Mouse (Mus musculus) kidney, embryonic 14.5 days (tissue): ENCODE measurements at regions not wholly inside any gene's neighbourhood (a gene's known extent, or its start where the extent isn't known, plus 50 kb on each side); places are given as distances from the start of the nearest gene placed in this dataset.

ENCODE experiments used
- ATAC-seq: fragments of 200-750 bp; cut with Nextera tagmentation; 2 replicates; pipeline ENCODE4 v1.8.0; 2017; ENCODE audit warnings: moderate number of reproducible peaks, mild to moderate bottlenecking, moderate TSS enrichment, moderate library complexity; ENCODE audit not compliant: low FRiP score, low TSS enrichment
- H3K27ac ChIP-seq: fragments of 300-500 bp; sonication (generic); 2 replicates; pipeline ENCODE4 v1.5.1; 2014; ENCODE audit warnings: low read depth, mild to moderate bottlenecking, low read length, moderate library complexity, mixed read lengths
- H3K27me3 ChIP-seq: fragments of 300-500 bp; sonication (generic); 2 replicates; pipeline ENCODE4 v1.6.1; 2014; ENCODE audit warnings: mild to moderate bottlenecking, low read length; ENCODE audit not compliant: control insufficient read depth, insufficient read depth
- H3K36me3 ChIP-seq: fragments of 300-500 bp; sonication (generic); 2 replicates; pipeline ENCODE4 v1.6.1; 2014; ENCODE audit warnings: low read length, mixed read lengths; ENCODE audit not compliant: control insufficient read depth, insufficient read depth
- H3K4me1 ChIP-seq: fragments of 300-500 bp; sonication (generic); 2 replicates; pipeline ENCODE4 v1.6.1; 2014; ENCODE audit warnings: low read length, mixed read lengths; ENCODE audit not compliant: control insufficient read depth, insufficient read depth
- H3K4me2 ChIP-seq: fragments of 300-500 bp; sonication (generic); replicated peaks from 2 replicates; pipeline ENCODE4 v1.6.1; 2014; ENCODE audit warnings: low read depth, mild to moderate bottlenecking, low read length
- H3K4me3 ChIP-seq: fragments of 300-500 bp; sonication (generic); 2 replicates; pipeline ENCODE4 v1.5.1; 2014; ENCODE audit warnings: mild to moderate bottlenecking, low read length
- H3K9ac ChIP-seq: fragments of 300-500 bp; sonication (generic); 2 replicates; pipeline ENCODE4 v1.6.1; 2014; ENCODE audit warnings: low read depth, mild to moderate bottlenecking, low read length, moderate library complexity
- H3K9me3 ChIP-seq: fragments of 300-500 bp; sonication (generic); 2 replicates; pipeline ENCODE4 v1.6.1; 2016; ENCODE audit warnings: low read length; ENCODE audit not compliant: control insufficient read depth
- whole genome bisulfite sequencing: fragments of 180-500 bp; shearing (Covaris S2); extraction: QIAGEN DNeasy Blood & Tissue Kit; methylation state at CpG from one replicate; pipeline ENCODE4 v1.1.7; 2014; 5-methylcytosine and 5-hydroxymethylcytosine counted together

DNA sequence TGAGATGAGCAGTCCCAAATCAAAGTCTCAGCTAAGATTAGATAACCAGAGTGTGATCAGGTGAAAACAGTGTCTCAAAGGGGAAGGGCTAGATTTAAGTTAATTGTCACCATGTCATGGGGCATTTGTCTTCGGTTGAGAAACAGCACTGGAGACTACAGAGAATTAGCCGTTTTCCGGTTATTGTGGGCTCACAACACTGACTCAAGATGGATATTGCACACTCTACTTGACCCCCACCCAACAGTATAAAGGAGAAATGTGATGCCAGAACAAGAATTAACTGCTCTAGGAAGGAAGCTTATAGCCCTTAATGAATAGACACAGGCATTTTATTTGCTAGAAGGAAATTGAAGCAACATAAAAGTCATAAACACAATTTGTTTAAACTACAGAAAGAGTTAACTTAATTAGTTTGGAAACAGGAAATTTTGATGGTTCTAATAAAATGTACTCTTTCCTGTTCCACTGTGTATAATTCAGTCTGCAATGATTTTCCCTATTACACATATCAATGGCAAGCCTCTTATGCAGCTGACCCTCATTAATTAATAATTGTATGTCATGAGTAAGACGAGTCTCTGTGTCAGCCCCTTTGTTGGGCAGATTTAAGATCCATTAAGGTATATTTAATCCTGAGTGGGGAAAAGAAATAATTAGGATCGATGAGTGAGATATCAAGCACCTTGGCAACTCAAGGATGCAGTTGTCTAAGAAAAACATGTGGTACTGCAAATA lies 277.4 kb upstream of the Tmeff2 start:
- H3K4me2 ChIP-seq, result no peak overlapping the region
- no peak overlapping the region for H3K27ac ChIP-seq
- ATAC-seq, result no peak
- 78% methylated on average over 5 of the region's 5 CpGs for WGBS
- H3K36me3 ChIP-seq, result no peaks in the 10 kb centered on the region
- no peaks in the 10 kb centered on the region for H3K4me1 ChIP-seq
- no peaks in the 10 kb centered on the region for H3K9me3 ChIP-seq
- H3K4me3 ChIP-seq, result no peak overlapping the region
- no peaks in the 10 kb centered on the region for H3K27me3 ChIP-seq
- H3K9ac ChIP-seq, result no peak overlapping the region

DNA sequence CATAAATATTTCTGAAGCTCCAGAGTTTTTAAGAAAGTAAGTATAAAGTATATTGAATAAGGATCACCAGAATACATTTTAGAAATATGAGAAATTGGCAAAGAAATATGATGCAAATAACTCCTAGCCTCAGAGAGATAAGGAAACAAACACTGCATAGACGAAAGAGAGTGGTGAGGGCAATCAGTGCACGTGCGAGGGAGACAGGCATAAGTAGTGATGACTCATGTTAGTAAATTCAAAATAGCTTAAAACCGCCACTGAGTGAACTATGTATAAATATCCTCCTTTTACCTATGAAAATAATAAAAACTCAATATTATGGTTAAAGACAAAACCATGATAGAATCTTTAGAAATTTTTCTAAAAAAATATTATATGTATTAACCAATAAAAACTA lies 271.4 kb upstream of the Tmeff2 start:
- Histone ChIP-seq H3K9me3 (no peaks in the 10 kb centered on the region), H3K9ac (no peak overlapping the region), H3K27ac (no peak overlapping the region), H3K4me2 (no peak overlapping the region), H3K36me3 (no peaks in the 10 kb centered on the region), H3K27me3 (no peaks in the 10 kb centered on the region), H3K4me1 (no peaks in the 10 kb centered on the region), H3K4me3 (no peak overlapping the region)
- 82% methylated on average over 4 of the region's 4 CpGs for WGBS
- no peak for ATAC-seq

DNA sequence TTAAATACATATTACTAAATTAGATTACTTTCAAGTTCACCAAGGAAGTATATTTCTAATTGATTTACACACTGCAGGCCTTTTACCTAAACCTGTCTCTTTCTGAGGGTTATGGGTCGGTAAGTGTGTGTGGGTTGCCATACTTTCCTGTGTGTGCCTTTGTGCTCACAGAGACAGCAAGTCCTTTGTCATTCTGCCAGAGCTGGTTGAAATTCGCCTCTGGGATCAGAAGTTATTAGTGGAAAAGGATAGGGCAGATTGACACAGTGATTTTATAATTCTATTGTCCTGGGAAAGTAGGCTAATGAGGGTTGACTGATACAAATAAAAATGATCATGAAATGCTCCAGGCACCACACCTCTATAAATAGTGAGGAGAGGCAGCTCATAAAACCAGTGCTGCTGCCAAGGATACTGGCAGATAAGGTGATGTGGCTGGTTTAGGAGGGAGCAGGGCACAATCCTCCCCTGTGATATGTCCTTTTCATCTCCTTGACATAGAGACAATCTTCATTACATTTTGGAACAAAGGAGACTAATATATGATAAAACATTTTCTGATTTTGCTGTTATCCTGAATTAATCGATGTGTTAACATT lies 270.9 kb upstream of the Tmeff2 start:
- Histone ChIP-seq H3K9ac (no peak overlapping the region), H3K9me3 (no peaks in the 10 kb centered on the region), H3K27me3 (no peaks in the 10 kb centered on the region), H3K27ac (no peak overlapping the region), H3K4me2 (no peak overlapping the region), H3K4me1 (no peaks in the 10 kb centered on the region), H3K4me3 (no peak overlapping the region), H3K36me3 (no peaks in the 10 kb centered on the region)
- ATAC-seq, result no peak
- 78% methylated on average over 3 of the region's 3 CpGs for WGBS

DNA sequence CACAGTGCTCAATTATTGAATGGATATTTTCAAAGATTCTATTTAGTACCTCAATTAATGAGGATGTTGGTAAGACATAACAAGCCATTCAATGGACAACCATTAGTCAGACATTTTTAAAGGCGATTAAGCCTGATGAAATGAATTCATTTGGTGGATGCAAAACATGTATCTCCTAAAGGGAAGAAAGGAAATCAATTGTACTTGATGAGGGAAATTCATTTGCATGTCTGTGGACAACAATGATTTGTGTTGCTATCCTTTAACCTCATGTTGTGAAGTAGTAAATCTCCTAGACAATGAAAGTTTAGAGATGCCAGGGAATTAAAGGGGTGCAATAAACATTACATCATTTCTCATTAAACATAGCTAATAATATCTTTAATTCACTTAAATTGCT lies 262.5 kb upstream of the Tmeff2 start:
- H3K27ac ChIP-seq, result no peak overlapping the region
- 83% methylated on average over 1 of the region's 1 CpGs for WGBS
- no peak overlapping the region for H3K9ac ChIP-seq

DNA sequence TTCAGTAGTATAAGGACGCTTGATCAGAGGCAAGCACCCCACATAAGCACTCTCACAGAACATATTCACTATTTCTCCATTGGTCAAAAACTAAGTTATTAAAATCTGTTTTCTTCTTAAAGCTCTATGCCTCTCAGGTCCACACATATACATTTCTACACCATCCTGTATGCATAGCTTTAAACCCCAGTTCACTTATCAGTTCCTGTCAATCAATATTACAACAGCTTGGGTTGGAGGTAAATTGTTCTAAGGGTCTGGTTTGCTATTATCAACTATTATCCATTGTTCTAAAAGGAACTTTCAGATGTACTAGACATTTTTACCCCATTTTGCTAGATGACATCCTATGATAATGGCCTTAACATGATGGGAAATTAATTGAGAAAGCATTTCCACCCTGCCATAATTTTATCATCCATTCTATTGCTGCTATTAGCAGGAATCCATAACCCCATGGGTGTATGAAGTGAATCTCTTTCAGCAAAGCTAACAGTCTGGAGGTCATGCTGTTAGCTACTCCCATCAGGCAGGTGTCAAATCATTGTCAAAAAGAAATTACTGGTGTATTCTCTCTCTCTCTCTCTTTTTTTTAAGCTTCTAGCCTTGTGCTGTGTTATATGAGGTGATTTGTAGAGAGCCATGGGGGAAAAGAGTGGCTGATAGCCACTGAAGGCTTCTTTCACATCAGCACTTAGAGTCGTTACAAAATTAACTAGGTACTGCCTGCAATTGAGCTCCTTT lies 253.3 kb upstream of the Tmeff2 start:
- no peaks in the 10 kb centered on the region for H3K27me3 ChIP-seq
- no peak overlapping the region for H3K9ac ChIP-seq
- WGBS, result 79% methylated on average over 2 of the region's 2 CpGs
- no peaks in the 10 kb centered on the region for H3K4me1 ChIP-seq
- no peak overlapping the region for H3K4me2 ChIP-seq
- ATAC-seq, result no peak
- no peak overlapping the region for H3K4me3 ChIP-seq
- H3K9me3 ChIP-seq, result no peaks in the 10 kb centered on the region
- H3K27ac ChIP-seq, result no peak overlapping the region
- no peaks in the 10 kb centered on the region for H3K36me3 ChIP-seq

More for the DNA sequence above, 262.5 kb upstream of the Tmeff2 start:
- Histone ChIP-seq H3K9me3 (no peaks in the 10 kb centered on the region), H3K4me3 (no peak overlapping the region), H3K4me2 (no peak overlapping the region), H3K27me3 (no peaks in the 10 kb centered on the region), H3K4me1 (no peaks in the 10 kb centered on the region), H3K36me3 (no peaks in the 10 kb centered on the region)
- ATAC-seq, result no peak

DNA sequence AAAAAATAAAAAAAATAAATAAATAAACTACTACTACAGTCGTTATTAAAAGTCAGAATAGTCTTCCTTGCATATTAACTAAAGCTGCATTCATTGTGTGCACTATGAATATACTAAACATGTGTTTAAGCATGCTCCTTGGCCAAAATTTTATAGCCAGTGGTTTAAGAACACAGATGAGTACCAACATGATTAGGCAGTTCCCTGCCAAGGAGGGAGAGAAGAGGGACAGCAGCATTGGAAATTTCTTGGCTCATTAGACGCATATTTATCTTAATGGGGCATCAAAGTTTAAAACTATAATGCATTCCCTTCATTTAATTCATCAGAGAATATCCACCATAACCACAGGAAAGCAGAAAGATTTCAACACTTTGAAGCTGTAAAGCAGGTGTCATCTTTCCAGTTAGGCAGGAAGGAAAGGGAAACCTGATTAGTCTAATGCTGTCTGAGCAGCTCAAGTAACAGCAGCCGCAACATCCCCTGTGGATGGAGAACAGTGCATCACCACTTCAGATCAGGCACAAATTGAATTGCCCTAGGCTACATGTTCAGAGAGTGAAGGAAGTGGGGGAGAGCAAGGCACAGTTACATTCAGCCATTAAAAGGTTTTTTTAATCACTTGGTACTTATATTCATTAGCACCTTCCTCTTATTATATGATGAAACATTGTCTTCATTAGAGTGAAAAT lies 248.3 kb upstream of the Tmeff2 start:
- Histone ChIP-seq H3K36me3 (no peaks in the 10 kb centered on the region), H3K9ac (no peak overlapping the region), H3K4me2 (no peak overlapping the region), H3K4me1 (no peaks in the 10 kb centered on the region), H3K27me3 (no peaks in the 10 kb centered on the region), H3K9me3 (no peaks in the 10 kb centered on the region), H3K4me3 (no peak overlapping the region), H3K27ac (no peak overlapping the region)
- WGBS, result 50% methylated on average over 3 of the region's 3 CpGs
- no peak for ATAC-seq

DNA sequence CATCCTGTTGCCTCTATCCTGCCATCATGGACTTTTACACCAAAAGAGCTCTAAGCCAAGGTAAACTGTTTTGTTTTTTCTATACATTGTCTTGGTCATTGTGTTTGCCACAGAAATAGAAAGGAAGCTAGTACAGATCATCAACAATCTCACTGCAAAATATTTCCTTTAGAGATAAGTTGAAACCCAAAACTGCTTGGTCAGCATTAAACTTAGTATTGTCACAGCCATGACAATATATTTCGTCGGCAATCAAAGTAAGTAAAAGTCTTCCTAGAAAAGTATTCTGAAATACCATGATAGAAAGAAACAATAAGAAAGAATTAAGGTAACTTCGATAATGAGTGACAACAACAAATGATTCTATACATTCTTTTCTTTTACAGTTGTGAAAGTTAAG lies 235.3 kb upstream of the Tmeff2 start:
- no peak overlapping the region for H3K9ac ChIP-seq
- H3K27me3 ChIP-seq, result no peaks in the 10 kb centered on the region
- H3K36me3 ChIP-seq, result no peaks in the 10 kb centered on the region
- H3K4me1 ChIP-seq, result no peaks in the 10 kb centered on the region
- 95% methylated on average over 3 of the region's 3 CpGs for WGBS
- H3K9me3 ChIP-seq, result no peaks in the 10 kb centered on the region
- no peak overlapping the region for H3K4me3 ChIP-seq
- no peak overlapping the region for H3K4me2 ChIP-seq
- ATAC-seq, result no peak
- no peak overlapping the region for H3K27ac ChIP-seq

DNA sequence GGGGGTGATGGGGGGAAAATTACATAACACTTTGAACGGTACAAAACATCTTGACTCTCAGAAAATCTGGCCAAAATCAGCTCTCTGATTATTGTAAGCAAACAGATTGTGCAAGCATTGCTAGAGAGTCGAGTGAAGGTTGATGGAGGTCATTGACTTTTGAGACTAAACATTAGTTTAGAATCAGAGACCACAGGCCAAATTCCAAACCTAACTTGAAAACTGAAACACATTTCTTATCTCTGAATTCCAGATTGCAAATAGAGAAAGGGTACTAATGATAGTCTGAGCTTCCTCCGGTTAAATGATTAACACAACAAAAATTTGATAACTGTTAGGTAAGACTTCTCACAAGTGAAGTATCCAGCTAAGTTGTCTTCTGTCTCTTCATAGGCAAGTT lies 217.5 kb upstream of the Tmeff2 start:
- Histone ChIP-seq H3K36me3 (no peaks in the 10 kb centered on the region), H3K4me1 (no peaks in the 10 kb centered on the region), H3K27ac (no peak overlapping the region), H3K27me3 (no peaks in the 10 kb centered on the region), H3K4me2 (no peak overlapping the region), H3K9me3 (no peaks in the 10 kb centered on the region), H3K4me3 (no peak overlapping the region), H3K9ac (no peak overlapping the region)
- ATAC-seq, result no peak
- WGBS, result 80% methylated on average over 3 of the region's 3 CpGs

DNA sequence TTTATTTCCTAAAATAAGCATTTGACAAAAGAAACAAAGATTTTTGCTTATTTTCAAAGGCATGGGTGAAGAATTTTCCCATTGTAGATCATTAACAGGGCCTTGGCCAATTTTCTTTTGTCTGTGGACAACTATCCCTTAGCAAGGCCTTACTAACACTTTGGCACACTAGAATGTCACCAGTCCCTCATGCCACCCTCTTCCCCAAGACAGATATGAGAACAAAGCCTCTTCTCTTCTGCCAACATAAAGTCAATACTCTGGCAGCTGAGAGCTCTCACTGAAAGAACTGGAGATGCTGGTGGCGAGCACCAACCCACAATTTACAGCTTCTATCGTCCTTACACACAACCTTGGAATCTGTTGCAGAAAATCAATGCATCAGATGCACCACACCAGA lies 215.1 kb upstream of the Tmeff2 start:
- Histone ChIP-seq H3K27ac (no peak overlapping the region), H3K27me3 (no peaks in the 10 kb centered on the region), H3K9ac (no peak overlapping the region), H3K36me3 (no peaks in the 10 kb centered on the region), H3K9me3 (no peaks in the 10 kb centered on the region), H3K4me2 (no peak overlapping the region), H3K4me1 (no peaks in the 10 kb centered on the region), H3K4me3 (no peak overlapping the region)
- WGBS, result 71% methylated on average over 2 of the region's 2 CpGs
- ATAC-seq, result no peak
